Mouse (Mus musculus) forebrain, embryonic 11.5 days (tissue): ENCODE data around the gene Fam53b. TPM values are rescaled to one million over a fixed set of nuclear protein-coding genes. Genes with fewer than 3 reads are reported as not detected.

Experiments
- ATAC-seq: fragments of 200-750 bp; cut with Nextera tagmentation; replicated peaks from 2 replicates; pipeline ENCODE4 v1.8.0; 2017; ENCODE audit warnings: moderate TSS enrichment; ENCODE audit not compliant: low FRiP score
- DNase-seq: peaks from one replicate; pipeline ENCODE4 v3.0.0-alpha.2; 2017; ENCODE audit warnings: low spot score
- H3K27ac ChIP-seq: fragments of 300-500 bp; sonication (generic); 2 replicates; pipeline ENCODE4 v1.5.1; 2014; ENCODE audit warnings: low read depth, low read length
- H3K27me3 ChIP-seq: fragments of 300-500 bp; sonication (generic); 2 replicates; pipeline ENCODE4 v1.6.1; 2014; ENCODE audit warnings: mild to moderate bottlenecking, low read length, mixed read lengths; ENCODE audit not compliant: control insufficient read depth, insufficient read depth
- H3K36me3 ChIP-seq: fragments of 300-500 bp; sonication (generic); 2 replicates; pipeline ENCODE4 v1.6.1; 2014; ENCODE audit warnings: mild to moderate bottlenecking, low read length, moderate library complexity, mixed read lengths; ENCODE audit not compliant: control insufficient read depth, insufficient read depth
- H3K4me1 ChIP-seq: fragments of 300-500 bp; sonication (generic); replicated peaks from 2 replicates; pipeline ENCODE4 v1.6.1; 2014; ENCODE audit warnings: low read length, mixed read lengths; ENCODE audit not compliant: control insufficient read depth, insufficient read depth
- H3K4me2 ChIP-seq: fragments of 300-500 bp; sonication (generic); 2 replicates; pipeline ENCODE4 v1.6.1; 2014; ENCODE audit warnings: low read depth, mild to moderate bottlenecking, low read length, moderate library complexity, mixed read lengths; ENCODE audit not compliant: severe bottlenecking
- H3K4me3 ChIP-seq: fragments of 300-500 bp; sonication (generic); 2 replicates; pipeline ENCODE4 v1.5.1; 2014; ENCODE audit warnings: low read depth, low read length
- H3K9ac ChIP-seq: fragments of 300-500 bp; sonication (generic); 2 replicates; pipeline ENCODE4 v1.6.1; 2014; ENCODE audit warnings: low read length
- H3K9me3 ChIP-seq: fragments of 300-500 bp; sonication (generic); 2 replicates; pipeline ENCODE4 v1.6.1; 2016; ENCODE audit warnings: low read length, mixed read lengths; ENCODE audit not compliant: control insufficient read depth
- WGBS: fragments of 180-500 bp; shearing (Covaris S2); extraction: QIAGEN DNeasy Blood & Tissue Kit; methylation state at CpG from one replicate; pipeline ENCODE4 v1.1.7; 2014; 5-methylcytosine and 5-hydroxymethylcytosine counted together
- polyA plus RNA-seq: library from polyadenylated mRNA; unstranded; fragments of >200 nt; fragmentation: Nextera tagmentation; extraction: Ambion mirVana; gene quantifications from 2 replicates; pipeline ENCODE4 v1.2.1, GENCODE M21; 2014

The Fam53b gene
- polyA plus RNA-seq, 1 experiment from 2014 or later: 44.3 TPM

GRCm38 (mm10) chr7:132802066-132802465 is 11.6 kb downstream of the Fam53b start:
- peak; percentile 28 for DNase-seq
- H3K27me3 ChIP-seq: no peaks in the 10 kb centered on the region
- peaks cover 8% of the 10 kb centered on the region for H3K4me1 ChIP-seq
- H3K9ac ChIP-seq: no peak overlapping the region
- no peak overlapping the region for H3K27ac ChIP-seq
- no peaks in the 10 kb centered on the region for H3K36me3 ChIP-seq
- no peak overlapping the region for H3K4me2 ChIP-seq
- H3K9me3 ChIP-seq: no peaks in the 10 kb centered on the region
- WGBS: 76% methylated on average over 2 of the region's 2 CpGs
- ATAC-seq: no peak
- H3K4me3 ChIP-seq: no peak overlapping the region

- H3K4me2 ChIP-seq: no peak overlapping the region
- 93% methylated on average over 5 of the region's 5 CpGs for WGBS
Measured at GRCm38 (mm10) chr7:132801509-132801908, 12.2 kb downstream of the Fam53b start.

GRCm38 (mm10) chr7:132800868-132801267 is 12.8 kb downstream of the Fam53b start:
- DNase-seq: no peak
- 83% methylated on average over 10 of the region's 10 CpGs for WGBS
- H3K4me1 ChIP-seq: no peaks in the 10 kb centered on the region; the same call in 1 of the 2 replicates
- H3K27ac ChIP-seq: no peak overlapping the region
- no peak overlapping the region for H3K4me3 ChIP-seq
- no peaks in the 10 kb centered on the region for H3K9me3 ChIP-seq
- no peak overlapping the region for H3K9ac ChIP-seq
- H3K27me3 ChIP-seq: no peaks in the 10 kb centered on the region
- ATAC-seq: no peak
- no peaks in the 10 kb centered on the region for H3K36me3 ChIP-seq
- no peak overlapping the region for H3K4me2 ChIP-seq

More at GRCm38 (mm10) chr7:132801509-132801908, 12.2 kb downstream of the Fam53b start:
- no peaks in the 10 kb centered on the region for H3K27me3 ChIP-seq
- no peak overlapping the region for H3K4me3 ChIP-seq
- DNase-seq (peak; percentile 35), ATAC-seq (no peak)
- peaks cover 3% of the 10 kb centered on the region; the same call in 1 of the 2 replicates for H3K4me1 ChIP-seq
- H3K9ac ChIP-seq: no peak overlapping the region
- no peak overlapping the region for H3K27ac ChIP-seq
- H3K36me3 ChIP-seq: no peaks in the 10 kb centered on the region
- no peaks in the 10 kb centered on the region for H3K9me3 ChIP-seq

GRCm38 (mm10) chr7:132799119-132800016 is 14.3 kb downstream of the Fam53b start:
- Histone ChIP-seq H3K4me1 (no peaks in the 10 kb centered on the region; the same call in 1 of the 2 replicates), H3K4me2 (no peak overlapping the region), H3K27me3 (no peaks in the 10 kb centered on the region), H3K9me3 (no peaks in the 10 kb centered on the region), H3K27ac (no peak overlapping the region), H3K9ac (no peak overlapping the region), H3K4me3 (no peak overlapping the region), H3K36me3 (no peaks in the 10 kb centered on the region)
- ATAC-seq: no peak
- DNase-seq: no peak
- WGBS: 91% methylated on average over 5 of the region's 5 CpGs

GRCm38 (mm10) chr7:132795141-132795540 is 18.5 kb downstream of the Fam53b start:
- Histone ChIP-seq H3K36me3 (no peaks in the 10 kb centered on the region), H3K27me3 (no peaks in the 10 kb centered on the region), H3K4me2 (no peak overlapping the region), H3K9ac (no peak overlapping the region), H3K27ac (no peak overlapping the region), H3K9me3 (no peaks in the 10 kb centered on the region), H3K4me1 (peaks cover 3% of the 10 kb centered on the region), H3K4me3 (no peak overlapping the region)
- DNase-seq (no peak), ATAC-seq (no peak)
- WGBS: 96% methylated on average over 5 of the region's 5 CpGs

GRCm38 (mm10) chr7:132793467-132793866 is 20.2 kb downstream of the Fam53b start:
- Histone ChIP-seq H3K36me3 (no peaks in the 10 kb centered on the region), H3K4me3 (no peak overlapping the region), H3K9me3 (no peaks in the 10 kb centered on the region), H3K4me1 (peaks cover 3% of the 10 kb centered on the region), H3K27me3 (no peaks in the 10 kb centered on the region), H3K27ac (no peak overlapping the region), H3K9ac (no peak overlapping the region), H3K4me2 (no peak overlapping the region)
- no peak for DNase-seq
- ATAC-seq: no peak
- WGBS: 72% methylated on average over 6 of the region's 6 CpGs

- DNase-seq: no peak
- no peak overlapping the region for H3K9ac ChIP-seq
Measured at GRCm38 (mm10) chr7:132790447-132791219, 23.1 kb downstream of the Fam53b start.

GRCm38 (mm10) chr7:132788826-132789225 is 24.9 kb downstream of the Fam53b start:
- H3K36me3 ChIP-seq: no peaks in the 10 kb centered on the region
- WGBS: 96% methylated on average over 13 of the region's 13 CpGs
- no peak overlapping the region for H3K27ac ChIP-seq
- ATAC-seq: no peak
- H3K9ac ChIP-seq: no peak overlapping the region
- H3K27me3 ChIP-seq: no peaks in the 10 kb centered on the region
- H3K9me3 ChIP-seq: no peaks in the 10 kb centered on the region
- DNase-seq: no peak
- no peak overlapping the region for H3K4me2 ChIP-seq
- no peak overlapping the region for H3K4me3 ChIP-seq
- peaks cover 7% of the 10 kb centered on the region for H3K4me1 ChIP-seq

More at GRCm38 (mm10) chr7:132790447-132791219, 23.1 kb downstream of the Fam53b start:
- no peak overlapping the region for H3K4me2 ChIP-seq
- no peaks in the 10 kb centered on the region for H3K36me3 ChIP-seq
- peaks cover 7% of the 10 kb centered on the region for H3K4me1 ChIP-seq
- H3K9me3 ChIP-seq: no peaks in the 10 kb centered on the region
- no peaks in the 10 kb centered on the region for H3K27me3 ChIP-seq
- WGBS: 88% methylated on average over 14 of the region's 14 CpGs
- no peak overlapping the region for H3K4me3 ChIP-seq
- no peak for ATAC-seq
- H3K27ac ChIP-seq: no peak overlapping the region
